Mouse (Mus musculus) Muller cell, postnatal 12 days (primary cell): Measurements from ENCODE around the gene Tex19.2.
"Not testable (repeated sequence)": the region's sequence is repeated elsewhere in the genome, so short reads cannot be mapped to it uniquely, and the experiment has no call there.

Source experiments
- DNase-seq: peaks from one replicate; pipeline ENCODE4 v3.0.0-alpha.2; 2015; ENCODE audit errors: inconsistent ontology term

The Tex19.2 gene

DNA sequence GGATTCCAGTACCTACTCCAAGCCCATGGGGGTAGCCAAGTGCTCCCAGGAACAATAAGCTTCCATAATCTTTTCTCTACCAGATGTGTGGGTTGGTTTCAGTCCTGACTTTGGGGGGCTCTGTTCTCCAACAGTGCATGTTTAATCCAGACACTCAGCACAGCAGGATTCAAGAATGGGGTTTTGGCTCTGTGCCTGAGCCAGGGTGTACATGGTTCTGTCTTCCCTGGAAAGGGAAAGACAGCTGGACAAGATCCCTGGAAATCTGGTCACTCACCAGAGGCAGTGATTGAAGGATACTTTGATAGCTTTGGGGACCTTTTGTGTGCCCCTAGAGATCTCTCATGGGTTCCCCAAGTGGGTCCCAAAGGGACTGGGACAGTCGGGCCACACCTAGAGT lies 6.9 kb downstream of the Tex19.2 start:
- DNase-seq, result no peak

DNA sequence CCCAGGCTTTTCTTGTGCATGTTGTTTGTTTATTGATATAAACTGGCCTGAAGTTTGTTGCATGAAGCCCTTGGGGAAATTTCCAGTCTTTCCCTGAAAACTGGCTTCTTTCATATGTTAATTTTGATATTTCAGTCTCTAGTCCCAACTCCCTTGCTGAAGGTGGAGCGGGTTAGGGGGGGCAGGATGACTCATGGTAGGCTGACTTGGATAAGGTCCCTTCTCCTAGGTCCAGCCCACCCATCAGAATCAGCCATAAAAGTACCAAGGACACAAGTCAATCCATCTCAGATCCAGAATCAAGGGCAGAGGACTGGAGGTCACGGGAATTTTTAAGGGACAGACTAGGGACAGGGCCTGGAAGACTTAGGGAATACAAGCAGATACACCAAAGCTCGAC lies 7.4 kb downstream of the Tex19.2 start:
- no peak for DNase-seq

DNA sequence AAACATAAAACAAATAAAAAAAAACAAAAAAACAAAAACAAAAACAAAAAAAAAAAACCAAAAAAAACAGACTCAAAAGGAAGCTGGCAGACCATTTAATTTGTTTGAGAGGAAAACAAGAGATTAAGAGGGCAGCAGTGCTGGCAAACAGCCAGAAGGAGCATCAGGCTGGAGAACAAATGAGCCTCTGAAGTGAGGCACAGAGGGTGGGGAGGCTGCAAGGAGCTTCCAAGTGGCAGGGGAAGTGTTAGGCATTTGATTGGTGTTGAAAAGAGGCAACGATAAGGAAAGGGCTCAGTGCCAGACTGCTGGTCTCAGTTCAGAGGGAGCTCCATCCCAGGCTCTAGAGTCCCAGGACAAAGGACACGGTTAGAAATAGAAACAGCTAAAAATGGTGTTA lies 8.5 kb downstream of the Tex19.2 start:
- peak; percentile 24 for DNase-seq

DNA sequence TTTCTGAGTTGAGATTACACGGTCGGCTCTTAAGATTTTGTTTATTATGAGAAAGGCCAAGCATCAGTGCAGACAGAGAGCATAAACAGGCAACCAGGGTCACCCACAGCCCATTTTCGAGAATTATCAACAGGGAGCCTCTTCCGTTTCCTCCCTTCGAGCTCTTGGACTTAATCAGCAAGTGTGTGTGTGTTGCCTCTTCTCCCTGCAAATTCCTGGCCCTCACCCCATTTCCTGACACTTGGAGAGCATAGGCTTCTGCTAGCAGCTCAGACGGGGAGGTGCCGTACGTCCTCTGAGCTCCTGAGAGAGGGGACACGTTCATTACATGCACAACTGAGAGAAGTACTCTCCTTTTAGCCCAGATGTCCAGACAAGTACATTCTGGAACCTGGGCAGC lies 10.4 kb downstream of the Tex19.2 start:
- no peak for DNase-seq

DNA sequence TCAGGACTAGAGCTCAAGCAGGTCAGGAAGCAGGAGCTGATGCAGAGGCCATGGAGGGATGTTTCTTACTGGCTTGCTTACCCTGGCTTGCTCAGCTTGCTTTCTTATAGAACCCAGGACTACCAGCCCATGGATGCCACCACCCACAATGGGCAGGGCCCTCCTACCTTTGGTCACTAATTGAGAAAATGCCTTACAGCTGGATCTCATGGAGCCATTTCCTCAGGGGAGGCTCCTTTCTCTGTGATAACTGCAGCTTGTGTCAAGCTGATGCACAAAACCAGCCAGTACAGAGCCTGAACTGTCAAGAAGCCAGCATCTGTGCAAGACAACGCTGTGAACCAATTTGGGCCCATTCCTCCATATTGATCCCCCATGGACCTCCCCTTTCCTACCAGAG lies 11.2 kb downstream of the Tex19.2 start:
- not testable (repeated sequence) for DNase-seq

DNA sequence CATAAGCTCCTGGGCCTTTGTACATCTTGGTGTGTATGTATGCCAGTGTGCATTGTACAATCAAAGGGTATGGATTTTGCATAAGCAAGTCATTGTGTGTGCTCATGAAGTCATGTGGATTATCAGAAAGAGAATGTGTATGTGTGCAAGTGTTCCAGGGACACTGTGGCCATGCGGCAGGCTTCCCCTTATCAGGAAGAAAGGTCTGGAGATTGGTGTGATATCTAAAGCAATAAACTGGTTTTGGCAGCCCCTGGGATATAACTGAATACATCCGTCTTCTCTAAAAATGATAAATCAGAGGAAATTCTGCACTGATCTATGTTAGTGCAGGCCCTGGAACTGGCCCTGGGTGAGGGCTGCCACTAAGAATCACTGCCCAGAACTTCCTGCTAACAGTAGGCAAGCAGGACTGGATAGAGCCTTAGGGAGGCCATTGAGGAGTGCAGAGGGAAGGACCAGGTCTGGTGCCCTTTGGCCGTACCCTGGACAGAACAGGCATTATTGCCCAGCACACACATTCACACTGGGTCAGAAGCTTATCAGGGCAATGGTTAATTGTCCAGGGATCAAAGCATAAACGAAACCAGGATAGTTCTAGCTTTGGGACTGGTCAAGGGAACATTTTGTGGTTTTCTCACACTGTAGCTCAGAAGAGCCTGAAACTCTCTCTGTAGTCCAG lies 17.2 kb downstream of the Tex19.2 start:
- DNase-seq, result no peak

DNA sequence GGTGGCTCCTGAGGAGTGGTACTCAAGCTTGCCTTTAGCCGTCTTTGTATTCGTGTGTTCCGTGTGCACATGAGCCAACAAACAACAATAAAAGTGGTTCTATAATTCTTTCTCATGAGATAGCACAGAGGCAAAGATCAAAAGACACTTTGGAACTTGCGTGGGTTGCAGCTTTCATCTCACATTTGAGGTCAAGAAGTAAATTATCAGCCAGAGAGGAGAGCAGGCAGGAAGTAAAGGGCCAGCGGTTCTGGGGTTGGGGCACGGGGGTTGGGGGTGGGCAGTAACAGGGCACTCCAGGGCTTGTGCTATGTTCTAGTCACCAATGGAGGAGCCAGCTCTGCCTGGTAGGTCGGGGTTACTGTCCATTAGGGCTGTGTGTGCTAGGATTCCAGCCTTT lies 17.8 kb downstream of the Tex19.2 start:
- DNase-seq, result no peak

DNA sequence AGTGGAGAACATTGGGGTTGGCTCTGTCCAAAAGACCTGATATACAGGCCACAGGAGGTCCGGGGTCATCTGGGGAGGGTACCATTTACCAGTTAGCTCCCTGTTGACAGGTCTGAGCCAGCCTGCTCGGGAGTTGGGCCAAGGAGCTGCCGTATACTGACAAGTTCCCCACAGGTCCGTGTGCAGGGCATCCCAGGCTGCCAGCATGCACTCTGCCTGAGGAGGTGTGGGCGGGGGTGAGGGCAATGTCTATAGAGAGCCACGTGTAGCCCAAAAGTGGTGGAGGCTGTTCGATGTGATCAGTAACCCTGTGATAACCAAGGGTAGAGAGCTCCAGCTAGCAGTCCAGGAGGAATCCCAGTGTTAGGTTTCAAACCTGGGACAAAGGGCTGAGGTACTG lies 18.7 kb downstream of the Tex19.2 start:
- DNase-seq, result no peak

DNA sequence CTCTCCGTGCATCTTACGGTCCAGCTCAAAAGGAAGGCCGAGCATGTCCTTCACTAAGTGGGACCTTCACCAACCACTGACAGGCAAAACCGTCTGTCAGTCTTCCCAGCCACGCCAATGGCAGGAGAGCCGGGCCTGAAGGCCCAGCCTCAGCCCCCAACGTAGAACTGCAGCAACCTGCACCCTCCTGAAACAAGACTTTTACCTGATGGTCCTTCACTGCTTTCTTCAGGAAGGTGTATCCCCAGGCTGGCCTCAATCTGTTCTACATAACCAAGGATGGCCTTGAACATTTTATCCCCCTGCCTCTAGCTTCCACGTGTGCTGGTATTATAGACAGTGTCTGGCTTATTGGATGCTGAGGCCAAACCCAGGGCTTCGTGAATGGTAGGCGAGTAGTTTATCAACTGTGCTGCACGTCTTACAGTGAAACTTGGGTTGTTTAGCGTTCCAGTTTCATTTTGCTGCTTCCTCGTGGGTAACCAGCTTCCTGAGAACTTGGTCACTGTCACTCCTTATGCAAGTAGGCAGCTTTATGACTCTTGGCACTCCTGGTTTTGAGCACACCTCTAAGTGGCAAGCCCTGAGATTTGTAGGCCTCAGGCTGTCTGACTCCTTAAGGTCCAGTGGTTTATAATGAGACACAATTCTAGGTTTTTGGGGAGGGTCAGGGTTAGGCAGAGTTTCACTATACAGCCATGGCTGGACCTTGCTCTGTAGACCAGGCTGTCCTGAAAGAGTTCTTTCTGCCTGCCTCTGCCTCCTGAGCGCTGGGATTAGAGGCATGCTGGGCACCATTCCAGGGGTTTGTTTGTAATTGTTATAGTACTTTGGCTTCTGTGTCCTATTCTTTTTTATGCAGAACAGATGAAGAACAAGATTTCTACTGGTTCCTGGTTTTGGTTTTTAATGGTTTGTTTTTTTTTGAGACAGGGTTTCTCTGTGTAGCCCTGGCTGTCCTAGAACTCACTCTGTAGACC lies 25.6 kb downstream of the Tex19.2 start:
- DNase-seq, result no peak

DNA sequence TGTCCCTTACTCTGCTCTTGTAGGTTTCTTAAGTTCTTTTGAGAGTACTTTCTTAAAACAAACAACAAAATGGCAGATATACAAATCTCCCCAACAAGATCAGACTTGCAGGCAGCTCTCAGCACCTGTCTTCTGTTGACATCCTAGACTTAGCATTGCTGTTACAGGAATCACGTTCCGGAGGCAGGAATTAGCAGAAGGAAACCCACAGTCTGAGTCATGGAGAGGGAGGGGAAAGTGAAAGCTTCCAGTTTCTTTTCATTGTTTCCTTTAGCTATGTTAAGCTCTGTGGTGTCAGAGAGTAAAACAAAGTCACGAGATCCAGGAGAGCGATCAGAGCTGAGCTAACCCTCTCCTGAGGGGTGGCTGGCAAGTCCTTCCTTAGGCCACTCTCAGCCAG lies 27.5 kb downstream of the Tex19.2 start:
- peak; percentile 54 for DNase-seq

DNA sequence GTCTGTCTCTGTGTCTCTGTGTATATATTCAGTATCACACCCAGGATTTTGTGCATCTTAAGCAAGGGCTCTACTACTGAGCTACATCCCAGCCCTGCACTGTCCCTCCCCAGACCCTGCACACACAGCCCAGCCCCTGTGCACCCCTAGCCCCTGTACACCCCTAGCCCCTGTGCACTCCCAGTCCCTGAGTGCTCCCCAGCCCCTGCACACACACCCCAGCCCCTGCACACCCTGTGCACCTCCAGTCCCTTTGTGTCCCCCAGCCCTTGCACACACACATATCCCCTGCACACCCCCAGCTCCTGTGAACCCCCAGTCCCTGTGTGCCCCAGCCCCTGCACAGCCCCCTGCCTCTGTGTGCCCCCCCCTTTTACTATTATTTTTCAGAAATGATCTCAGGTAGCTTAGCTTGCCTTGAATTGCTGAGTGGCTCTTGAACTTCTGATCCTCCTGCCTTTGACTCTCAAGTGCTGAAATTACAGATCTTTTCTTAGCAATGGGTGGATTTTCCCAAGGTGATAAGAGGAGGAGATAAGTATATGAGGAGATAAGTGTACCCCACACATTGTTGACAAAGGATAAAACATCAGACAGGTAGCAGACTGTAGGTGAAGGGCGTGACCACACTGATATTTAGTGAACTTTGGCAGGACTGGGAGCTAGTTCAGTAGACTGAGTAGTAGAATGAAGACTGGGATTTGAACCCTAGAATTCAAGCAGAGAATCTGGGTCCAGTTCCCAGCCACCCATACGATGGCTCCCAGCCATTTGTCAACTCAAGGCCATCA lies 28.5 kb downstream of the Tex19.2 start:
- no peak for DNase-seq

DNA sequence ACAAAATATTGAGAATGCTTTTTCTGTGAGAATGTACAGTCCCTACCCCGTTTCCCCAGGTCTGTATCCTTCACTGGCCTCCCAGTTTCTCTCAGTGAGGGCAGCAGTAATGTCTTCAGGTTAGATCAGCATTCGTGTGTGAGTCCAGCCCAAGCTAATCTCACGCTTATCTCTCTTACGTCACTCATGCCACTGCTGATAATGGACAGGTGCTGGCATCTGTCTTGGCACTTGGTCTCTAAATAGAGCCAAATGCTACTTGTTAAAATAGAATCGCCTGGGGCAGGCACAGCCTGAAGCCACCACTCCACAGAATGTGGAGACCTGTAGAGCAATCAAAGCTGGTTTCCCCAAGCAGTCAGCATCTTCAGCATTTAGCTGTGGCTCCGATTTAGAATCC lies 29.5 kb downstream of the Tex19.2 start:
- no peak for DNase-seq

DNA sequence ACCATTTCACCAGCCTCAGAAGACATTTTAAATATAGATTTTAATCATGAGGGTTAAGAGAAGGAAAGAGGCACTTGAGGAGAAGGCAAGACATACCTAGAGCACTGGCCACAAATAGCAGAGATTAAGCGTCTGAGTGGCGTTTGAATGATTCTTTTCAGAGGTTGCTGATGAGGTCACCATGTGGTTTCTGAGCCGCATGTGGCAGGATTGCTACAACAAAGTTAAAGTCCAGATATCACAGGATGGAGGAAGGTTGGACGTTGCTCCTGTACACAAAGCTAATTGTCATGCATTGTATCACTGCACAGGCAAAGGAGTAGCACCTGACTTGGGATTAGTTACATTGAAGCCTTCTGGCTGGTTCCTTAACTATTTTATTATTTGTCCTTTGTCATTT lies 32.2 kb downstream of the Tex19.2 start:
- no peak for DNase-seq

DNA sequence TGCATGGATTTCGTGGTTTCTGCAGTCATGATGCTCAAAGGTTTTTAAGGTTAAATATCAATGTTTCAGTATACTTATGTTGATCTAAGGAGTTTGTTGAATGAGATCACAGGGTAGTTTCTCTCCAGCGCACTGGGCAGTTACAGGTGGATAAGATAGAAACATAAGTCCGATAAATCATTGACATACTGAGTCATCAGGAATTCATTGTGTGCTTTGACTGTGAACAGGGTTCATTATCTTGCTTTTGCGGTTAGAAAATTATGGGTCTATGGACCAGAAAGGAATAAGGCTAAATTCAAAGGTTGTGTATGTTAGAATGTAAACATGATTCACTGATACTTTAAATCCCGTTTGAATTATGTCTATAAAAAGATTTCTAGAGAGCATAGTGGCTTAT lies 33.3 kb downstream of the Tex19.2 start:
- no peak for DNase-seq

DNA sequence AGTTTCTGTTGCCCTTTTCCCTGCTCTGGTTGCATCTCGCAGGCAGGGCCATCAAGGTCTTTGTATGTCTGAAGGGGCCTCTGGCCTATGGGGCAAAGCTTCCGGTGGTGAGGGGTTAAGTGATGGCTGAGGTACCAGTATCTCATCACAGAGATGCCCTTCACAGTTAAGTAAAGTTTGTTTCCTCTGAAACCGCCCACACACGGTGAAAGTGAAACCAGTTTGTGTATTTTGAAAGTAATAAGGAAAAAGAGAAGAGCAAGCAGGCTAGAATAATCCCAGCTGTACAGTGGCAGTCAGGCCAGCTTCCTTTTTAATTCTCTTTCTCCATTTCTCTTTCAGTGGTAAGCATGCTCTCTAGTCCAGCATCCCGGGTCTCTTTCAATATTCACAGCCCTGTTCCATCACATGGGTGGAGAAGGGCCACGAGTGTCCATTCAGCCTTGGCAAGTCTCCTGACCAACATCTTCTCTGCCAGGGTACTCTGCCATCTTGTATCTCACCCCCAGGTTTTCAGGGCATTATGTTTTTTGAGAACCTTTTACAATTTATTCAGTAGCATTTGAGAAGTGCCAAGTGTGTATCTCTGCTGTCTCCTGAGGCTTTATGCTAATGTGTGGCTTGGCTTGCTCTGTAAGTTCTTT lies 35.5 kb downstream of the Tex19.2 start:
- DNase-seq, result no peak

DNA sequence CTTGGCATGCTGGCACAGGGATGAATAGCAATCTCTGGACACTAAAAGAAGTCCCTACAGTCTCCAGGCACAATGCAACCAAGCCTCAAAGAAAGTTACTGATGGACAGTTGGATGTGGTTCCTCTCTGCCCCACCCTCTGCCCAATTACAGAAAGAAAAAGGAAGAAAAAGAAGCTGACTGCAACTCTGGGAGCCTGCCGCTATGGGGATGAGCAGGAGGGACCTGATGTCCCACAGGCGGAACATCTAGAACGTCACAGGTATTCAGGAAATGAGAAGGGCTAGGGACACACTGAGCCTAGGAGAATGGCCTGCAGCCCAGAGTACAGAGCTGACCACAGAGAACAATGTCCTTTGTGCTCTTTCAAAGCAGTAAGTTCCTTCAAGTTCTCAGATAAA lies 36.2 kb downstream of the Tex19.2 start:
- DNase-seq, result no peak

DNA sequence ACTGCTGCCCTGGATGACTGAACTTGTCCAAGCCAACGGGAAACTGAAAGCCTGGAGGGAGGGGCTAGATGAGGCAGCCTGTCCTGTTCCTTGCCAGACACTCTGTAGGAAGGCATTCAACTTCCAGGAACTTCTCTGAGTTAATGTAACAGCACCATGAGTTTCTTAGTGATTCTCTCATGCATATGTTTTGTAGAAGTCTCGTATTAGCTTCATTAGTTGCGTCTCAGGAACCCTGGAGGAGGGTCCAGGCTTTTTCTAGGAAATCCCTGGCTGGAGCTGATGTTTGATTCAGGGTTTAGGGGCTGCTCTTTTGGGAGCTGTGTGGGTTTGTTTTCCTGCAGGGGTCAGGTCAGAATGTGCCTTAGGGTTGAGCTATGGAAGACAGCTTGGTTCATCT lies 37.4 kb downstream of the Tex19.2 start, which contains the start of gene Sectm1a:
Gene Sectm1a, minus strand, starts transcription at position 101 of the 400 bp plus-strand sequence.
- no peak for DNase-seq

DNA sequence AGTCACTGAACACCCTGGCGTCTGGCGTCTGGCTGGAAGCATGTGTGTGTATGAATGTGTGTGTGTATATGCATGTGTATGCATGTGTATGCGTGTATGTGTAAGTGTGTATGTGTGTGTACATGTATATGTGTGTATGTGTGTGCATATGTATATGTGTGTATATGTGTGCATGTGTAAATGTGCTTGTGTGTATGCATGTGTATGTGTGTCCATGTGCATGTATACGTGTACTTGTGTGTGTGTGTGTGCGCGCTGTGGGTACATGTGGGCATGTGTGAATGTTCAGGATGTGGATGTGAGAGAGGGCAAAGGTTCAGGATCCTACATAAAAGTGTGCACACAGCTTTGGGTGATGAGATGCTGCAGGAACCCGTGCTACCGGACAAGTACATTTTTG lies 38.1 kb downstream of the Tex19.2 start:
- DNase-seq, result no peak

DNA sequence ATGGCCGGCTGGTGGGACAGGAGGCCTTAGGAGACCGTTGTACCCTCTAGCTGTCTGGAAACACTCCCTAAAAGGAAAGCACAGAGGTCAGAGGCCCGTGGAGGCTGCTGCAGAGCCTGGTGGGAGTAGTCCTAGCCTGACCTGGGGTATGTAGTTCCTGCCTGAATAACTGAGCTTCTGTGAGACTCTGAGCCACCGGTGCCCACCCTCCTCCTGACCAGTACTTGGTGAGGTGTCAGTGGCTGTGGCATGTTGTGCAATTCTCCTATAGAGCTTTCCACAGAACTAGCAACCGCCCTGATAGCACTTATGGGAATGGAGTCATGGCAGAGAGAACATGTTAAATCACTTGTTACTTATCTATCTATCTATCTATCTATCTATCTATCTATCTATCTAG lies 42.8 kb downstream of the Tex19.2 start:
- no peak for DNase-seq

DNA sequence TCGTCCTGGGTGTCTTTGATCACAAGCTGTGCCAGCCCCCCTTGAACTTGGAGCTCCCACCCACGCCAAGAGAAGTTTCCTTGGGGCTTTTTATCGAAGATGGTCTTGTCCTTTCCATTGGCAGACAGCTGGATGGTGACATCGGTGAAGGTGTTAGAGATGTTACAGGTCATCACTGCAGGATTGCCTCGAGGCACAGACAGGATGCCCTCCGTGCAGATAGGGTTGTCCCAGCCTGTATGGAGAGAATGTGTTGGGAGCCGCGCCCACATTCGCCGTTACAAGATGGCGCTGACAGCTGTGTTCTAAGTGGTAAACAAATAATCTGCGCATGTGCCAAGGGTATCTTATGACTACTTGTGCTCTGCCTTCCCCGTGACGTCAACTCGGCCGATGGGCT lies 48.8 kb downstream of the Tex19.2 start:
- not testable (repeated sequence) for DNase-seq

DNA sequence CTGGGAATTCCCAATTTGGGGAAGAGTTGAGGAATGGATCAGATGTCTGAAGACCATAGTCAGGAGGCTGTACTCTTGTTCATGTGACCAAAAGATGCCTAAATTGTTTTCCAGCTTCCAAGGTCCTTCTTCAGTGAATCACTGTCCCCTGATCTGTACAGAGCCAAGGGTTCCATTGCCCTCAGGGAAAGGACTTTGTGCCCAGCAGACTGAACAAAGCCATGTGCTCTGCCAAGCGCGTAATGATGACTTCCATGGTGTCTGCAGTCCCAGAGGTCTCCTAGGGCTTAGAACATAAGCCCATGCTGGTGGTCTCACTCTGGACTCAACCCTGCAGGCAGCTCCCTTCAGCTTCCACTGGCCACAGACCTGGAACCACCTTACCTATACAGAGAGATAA lies 50.6 kb downstream of the Tex19.2 start:
- no peak for DNase-seq
